Mouse (Mus musculus) brain, embryonic 14.5 days (tissue): ENCODE measurements at regions not wholly inside any gene's neighbourhood (a gene's known extent, or its start where the extent isn't known, plus 50 kb on each side); places are given as distances from the start of the nearest gene placed in this dataset.

ENCODE experiments used
- CTCF ChIP-seq: fragments of 200-500 bp; IDR thresholded peaks from 2 replicates; pipeline ENCODE4 v1.5.1; 2012; ENCODE audit warnings: inconsistent platforms, mild to moderate bottlenecking, moderate library complexity, borderline replicate concordance; ENCODE audit not compliant: insufficient read depth, insufficient read length; ENCODE audit errors: extremely low read depth
- POLR2A ChIP-seq: fragments of 200-500 bp; IDR thresholded peaks from 2 replicates; pipeline ENCODE4 v1.6.1; 2012; ENCODE audit warnings: mild to moderate bottlenecking, inconsistent platforms, borderline replicate concordance; ENCODE audit not compliant: poor library complexity, insufficient read depth, insufficient read length, severe bottlenecking; ENCODE audit errors: extremely low read depth

- TF ChIP-seq CTCF (no peak), POLR2A (no peak)
These were observed 102.2 kb upstream of the Lifr start for GRCm38 (mm10) chr15:6988187-6988586.
